Mouse (Mus musculus): ENCODE measurements around the gene Taf8. TPM values are rescaled to one million over a fixed set of nuclear protein-coding genes. Genes with fewer than 3 reads are reported as not detected.

The Taf8 gene
- polyA plus RNA-seq, 1 experiment from 2014 or later, result 34.2 TPM

- Histone ChIP-seq H3K36me3 (no peaks in the 10 kb centered on the region), H3K9me3 (no peaks in the 10 kb centered on the region), H3K9ac (no peak overlapping the region), H3K4me1 (peaks cover 18% of the 10 kb centered on the region), H3K4me3 (no peak overlapping the region), H3K27ac (no peak overlapping the region), H3K4me2 (replicated peaks) (no peak overlapping the region), H3K27me3 (no peaks in the 10 kb centered on the region)
- ATAC-seq (ENCODE audit: insufficient number of reproducible peaks, insufficient read depth, low FRiP score, low TSS enrichment), result no peak
- WGBS, result 90% methylated on average over 11 of the region's 11 CpGs
These were observed 27.5 kb upstream of the Taf8 start for GRCm38 (mm10) chr17:47529595-47529994.

- Histone ChIP-seq H3K4me1 (peaks cover 18% of the 10 kb centered on the region), H3K9ac (no peak overlapping the region), H3K27me3 (no peaks in the 10 kb centered on the region), H3K4me2 (replicated peaks) (no peak overlapping the region), H3K9me3 (no peaks in the 10 kb centered on the region), H3K4me3 (no peak overlapping the region), H3K36me3 (no peaks in the 10 kb centered on the region), H3K27ac (no peak overlapping the region)
- no peak for ATAC-seq (ENCODE audit: insufficient number of reproducible peaks, insufficient read depth, low FRiP score, low TSS enrichment)
- 48% methylated on average over 8 of the region's 8 CpGs for WGBS
These were observed 26.8 kb upstream of the Taf8 start for GRCm38 (mm10) chr17:47528919-47529318.

- Histone ChIP-seq H3K4me1 (peaks cover 24% of the 10 kb centered on the region), H3K27ac (peak overlapping the region; percentile 95), H3K4me3 (no peak overlapping the region), H3K36me3 (no peaks in the 10 kb centered on the region), H3K4me2 (replicated peaks) (no peak overlapping the region; the same call in 1 of the 2 replicates), H3K27me3 (no peaks in the 10 kb centered on the region), H3K9ac (no peak overlapping the region), H3K9me3 (no peaks in the 10 kb centered on the region)
- ATAC-seq (ENCODE audit: insufficient number of reproducible peaks, insufficient read depth, low FRiP score, low TSS enrichment), result peak; percentile 61; the same call in 1 of the 2 replicates
- 35% methylated on average over 10 of the region's 10 CpGs for whole genome bisulfite sequencing
These were observed 25.6 kb upstream of the Taf8 start for GRCm38 (mm10) chr17:47527581-47528300.

GRCm38 (mm10) chr17:47526856-47527520 is 24.9 kb upstream of the Taf8 start:
- Histone ChIP-seq H3K4me2 (replicated peaks) (no peak overlapping the region), H3K9me3 (no peaks in the 10 kb centered on the region), H3K4me3 (no peak overlapping the region), H3K4me1 (peaks cover 32% of the 10 kb centered on the region), H3K27me3 (no peaks in the 10 kb centered on the region), H3K9ac (no peak overlapping the region), H3K36me3 (no peaks in the 10 kb centered on the region), H3K27ac (peak overlapping the region; percentile 95)
- WGBS, result 81% methylated on average over 17 of the region's 17 CpGs
- no peak for ATAC-seq (ENCODE audit: insufficient number of reproducible peaks, insufficient read depth, low FRiP score, low TSS enrichment)

- no peaks in the 10 kb centered on the region for H3K9me3 ChIP-seq
- no peak overlapping the region for H3K27ac ChIP-seq
- H3K27me3 ChIP-seq, result no peaks in the 10 kb centered on the region
- H3K4me2 ChIP-seq (replicated peaks), result no peak overlapping the region
- 93% methylated on average over 6 of the region's 6 CpGs for WGBS
- H3K4me3 ChIP-seq, result no peak overlapping the region
- H3K4me1 ChIP-seq, result peaks cover 42% of the 10 kb centered on the region
- H3K9ac ChIP-seq, result no peak overlapping the region
- ATAC-seq (ENCODE audit: insufficient number of reproducible peaks, insufficient read depth, low FRiP score, low TSS enrichment), result no peak
- H3K36me3 ChIP-seq, result no peaks in the 10 kb centered on the region
These were observed 22.9 kb upstream of the Taf8 start for GRCm38 (mm10) chr17:47524991-47525390.

GRCm38 (mm10) chr17:47524055-47524454 is 22.0 kb upstream of the Taf8 start:
- Histone ChIP-seq H3K4me2 (replicated peaks) (no peak overlapping the region), H3K9ac (no peak overlapping the region), H3K9me3 (no peaks in the 10 kb centered on the region), H3K4me3 (no peak overlapping the region), H3K36me3 (no peaks in the 10 kb centered on the region), H3K4me1 (peaks cover 47% of the 10 kb centered on the region), H3K27ac (peak overlapping the region; percentile 96; the same call in 1 of the 2 replicates), H3K27me3 (no peaks in the 10 kb centered on the region)
- ATAC-seq (ENCODE audit: insufficient number of reproducible peaks, insufficient read depth, low FRiP score, low TSS enrichment), result no peak
- WGBS, result 73% methylated on average over 8 of the region's 8 CpGs

GRCm38 (mm10) chr17:47523211-47523682 is 21.2 kb upstream of the Taf8 start:
- 54% methylated on average over 18 of the region's 18 CpGs for WGBS
- ATAC-seq (ENCODE audit: insufficient number of reproducible peaks, insufficient read depth, low FRiP score, low TSS enrichment), result no peak

GRCm38 (mm10) chr17:47522536-47522935 is 20.4 kb upstream of the Taf8 start:
- no peak overlapping the region for H3K4me2 ChIP-seq (replicated peaks)
- 61% methylated on average over 4 of the region's 4 CpGs for WGBS
- H3K9ac ChIP-seq, result peak overlapping the region; percentile 37; the same call in 1 of the 2 replicates
- peak overlapping the region; percentile 96 for H3K27ac ChIP-seq
- H3K36me3 ChIP-seq, result no peaks in the 10 kb centered on the region
- ATAC-seq (ENCODE audit: insufficient number of reproducible peaks, insufficient read depth, low FRiP score, low TSS enrichment), result no peak
- H3K9me3 ChIP-seq, result no peaks in the 10 kb centered on the region
- H3K27me3 ChIP-seq, result no peaks in the 10 kb centered on the region
- peaks cover 50% of the 10 kb centered on the region for H3K4me1 ChIP-seq
- H3K4me3 ChIP-seq, result no peak overlapping the region

More at GRCm38 (mm10) chr17:47523211-47523682, 21.2 kb upstream of the Taf8 start:
- H3K27me3 ChIP-seq, result no peaks in the 10 kb centered on the region
- H3K4me2 ChIP-seq (replicated peaks), result no peak overlapping the region
- no peaks in the 10 kb centered on the region for H3K9me3 ChIP-seq
- H3K4me1 ChIP-seq, result peaks cover 50% of the 10 kb centered on the region
- H3K4me3 ChIP-seq, result no peak overlapping the region
- no peak overlapping the region for H3K9ac ChIP-seq
- peak overlapping the region; percentile 96 for H3K27ac ChIP-seq
- no peaks in the 10 kb centered on the region for H3K36me3 ChIP-seq

- H3K27ac ChIP-seq, result peak overlapping the region; percentile 96
These were observed 19.6 kb upstream of the Taf8 start for GRCm38 (mm10) chr17:47521551-47522258.

GRCm38 (mm10) chr17:47518205-47518604 is 16.1 kb upstream of the Taf8 start:
- Histone ChIP-seq H3K4me1 (peaks cover 49% of the 10 kb centered on the region), H3K27me3 (no peaks in the 10 kb centered on the region), H3K27ac (peak overlapping the region; percentile 93), H3K4me3 (no peak overlapping the region), H3K9me3 (no peaks in the 10 kb centered on the region), H3K4me2 (replicated peaks) (peak overlapping the region; percentile 1; the same call in 1 of the 2 replicates), H3K9ac (no peak overlapping the region), H3K36me3 (0 out of 2 replicates have a peak, but pooled peaks cover 5% of the 10 kb centered on the region)
- peak; percentile 45 for ATAC-seq (ENCODE audit: insufficient number of reproducible peaks, insufficient read depth, low FRiP score, low TSS enrichment)
- WGBS, result 18% methylated on average over 8 of the region's 8 CpGs

More at GRCm38 (mm10) chr17:47521551-47522258, 19.6 kb upstream of the Taf8 start:
- Histone ChIP-seq H3K9me3 (no peaks in the 10 kb centered on the region), H3K4me2 (replicated peaks) (peak overlapping the region; percentile 27), H3K4me1 (peaks cover 45% of the 10 kb centered on the region), H3K27me3 (no peaks in the 10 kb centered on the region), H3K9ac (peak overlapping the region; percentile 37; the same call in 1 of the 2 replicates), H3K4me3 (peak overlapping the region; percentile 2; the same call in 1 of the 2 replicates), H3K36me3 (no peaks in the 10 kb centered on the region)
- peak; percentile 87 for ATAC-seq (ENCODE audit: insufficient number of reproducible peaks, insufficient read depth, low FRiP score, low TSS enrichment)
- WGBS, result 2% methylated on average over 16 of the region's 17 CpGs

- Histone ChIP-seq H3K27me3 (no peaks in the 10 kb centered on the region), H3K9me3 (no peaks in the 10 kb centered on the region), H3K27ac (no peak overlapping the region), H3K9ac (no peak overlapping the region), H3K4me1 (peaks cover 39% of the 10 kb centered on the region), H3K4me3 (no peak overlapping the region), H3K4me2 (replicated peaks) (no peak overlapping the region), H3K36me3 (0 out of 2 replicates have a peak, but pooled peaks cover 5% of the 10 kb centered on the region)
- no peak for ATAC-seq (ENCODE audit: insufficient number of reproducible peaks, insufficient read depth, low FRiP score, low TSS enrichment)
- 98% methylated on average over 3 of the region's 3 CpGs for WGBS
These were observed 14.1 kb upstream of the Taf8 start for GRCm38 (mm10) chr17:47516232-47516631.
